Mouse (Mus musculus) G1E (cell line): ENCODE measurements around the gene Acap1. TPM values are rescaled to one million over a fixed set of nuclear protein-coding genes. Genes with fewer than 3 reads are reported as not detected.
"Not testable (repeated sequence)": the region's sequence is repeated elsewhere in the genome, so short reads cannot be mapped to it uniquely, and the experiment has no call there.

Experiments
- ATAC-seq: 2 replicates; pipeline ENCODE4 v1.8.0; 2016; ENCODE audit warnings: mild to moderate bottlenecking; ENCODE audit not compliant: insufficient number of reproducible peaks, poor library complexity, low FRiP score, severe bottlenecking; ENCODE audit errors: extremely low read depth
- DNase-seq: peaks from one replicate; pipeline ENCODE4 v3.0.0; 2012; ENCODE audit warnings: low spot score
- H3K27me3 ChIP-seq: 2 replicates; pipeline ENCODE4 v1.6.1; 2012; ENCODE audit warnings: mild to moderate bottlenecking, low read length, inconsistent platforms; ENCODE audit not compliant: insufficient read depth
- H3K36me3 ChIP-seq: replicated peaks from 2 replicates; pipeline ENCODE3; 2012; ENCODE audit warnings: mild to moderate bottlenecking, inconsistent platforms
- H3K4me1 ChIP-seq: 2 replicates; pipeline ENCODE4 v1.6.1; 2012; ENCODE audit warnings: low read depth, low read length, inconsistent platforms, mixed read lengths; ENCODE audit not compliant: insufficient read depth
- H3K4me3 ChIP-seq: 2 replicates; pipeline ENCODE4 v1.5.1; 2012; ENCODE audit warnings: low read depth, mild to moderate bottlenecking, inconsistent platforms, low read length, moderate library complexity, mixed read lengths
- H3K9me3 ChIP-seq: replicated peaks from 2 replicates; pipeline ENCODE4 v1.6.1; 2012; ENCODE audit warnings: inconsistent platforms
- CTCF ChIP-seq: IDR thresholded peaks from 2 replicates; pipeline ENCODE4 v1.5.1; 2012; ENCODE audit warnings: low read depth, low read length, inconsistent platforms, mixed read lengths
- GATA1 ChIP-seq: IDR thresholded peaks from 2 replicates; pipeline ENCODE4 v1.6.1; 2012; ENCODE audit warnings: borderline replicate concordance, low read length, inconsistent platforms, mixed read lengths
- GATA2 ChIP-seq: IDR thresholded peaks from 2 replicates; pipeline ENCODE4 v1.6.1; 2012; ENCODE audit warnings: low read depth, low read length, inconsistent platforms, borderline replicate concordance
- POLR2AphosphoS5 ChIP-seq: IDR thresholded peaks from 2 replicates; pipeline ENCODE4 v1.6.1; 2012; ENCODE audit warnings: low read depth, low read length, inconsistent platforms; ENCODE audit not compliant: insufficient replicate concordance
- TAL1 ChIP-seq: conservative IDR thresholded peaks from 2 replicates; pipeline ENCODE4 v1.6.1; 2012; ENCODE audit warnings: low read depth, low read length, inconsistent platforms, mixed read lengths
- polyA plus RNA-seq: library from polyadenylated mRNA; stranded (reverse); fragments of >175 nt; gene quantifications from 2 replicates; pipeline ENCODE4 v1.2.3, GENCODE M21; 2012
- total RNA-seq, 2 experiments: library from RNA; stranded (forward) in 1 of 2; stranded (reverse) in 1 of 2; fragments of 200-1000 nt in 1 of 2; fragments of >200 nt in 1 of 2; fragmentation: Nextera tagmentation in 1 of 2; gene quantifications; 2 replicates each; pipeline ENCODE4 v1.2.3; 2014 to 2017

The Acap1 gene
- total and polyA plus RNA-seq, 3 experiments: 98.7 to 216 (median 103) TPM

- Histone ChIP-seq H3K9me3 (no peaks in the 10 kb centered on the region), H3K4me1 (peaks cover 66% of the 10 kb centered on the region), H3K36me3 (peaks cover 71% of the 10 kb centered on the region), H3K27me3 (no peaks in the 10 kb centered on the region), H3K4me3 (peak overlapping the region; percentile 96; the same call in 1 of the 2 replicates)
- TF ChIP-seq GATA1 (no peak), GATA2 (no peak), CTCF (no peak), TAL1 (no peak), POLR2AphosphoS5 (peak; percentile 46; the same call in 1 of the 2 replicates)
- DNase-seq (no peak), ATAC-seq (no peak)
Measured at GRCm38 (mm10) chr11:69918118-69918517, 22.8 kb upstream of the Acap1 start.

- DNase-seq (no peak), ATAC-seq (no peak)
- no peaks in the 10 kb centered on the region for H3K9me3 ChIP-seq
- peak overlapping the region; percentile 55; the same call in 1 of the 2 replicates for H3K4me3 ChIP-seq
- H3K36me3 ChIP-seq: peaks cover 77% of the 10 kb centered on the region
- TF ChIP-seq POLR2AphosphoS5: no peak
- no peak for TF ChIP-seq TAL1
- TF ChIP-seq GATA1: no peak
- no peak for TF ChIP-seq GATA2
- no peak for TF ChIP-seq CTCF
- H3K27me3 ChIP-seq: no peaks in the 10 kb centered on the region
- H3K4me1 ChIP-seq: peaks cover 66% of the 10 kb centered on the region
Measured at GRCm38 (mm10) chr11:69917379-69917948, 22.1 kb upstream of the Acap1 start.

- H3K36me3 ChIP-seq: peaks cover 84% of the 10 kb centered on the region
- peak overlapping the region; percentile 91; the same call in 1 of the 2 replicates for H3K4me3 ChIP-seq
- not testable (repeated sequence) for H3K27me3 ChIP-seq, DNase-seq, ATAC-seq, H3K9me3 ChIP-seq
- H3K4me1 ChIP-seq: peaks cover 68% of the 10 kb centered on the region
Measured at GRCm38 (mm10) chr11:69916652-69917378, 21.5 kb upstream of the Acap1 start.

GRCm38 (mm10) chr11:69915667-69916627 is 20.6 kb upstream of the Acap1 start:
- DNase-seq (peak; percentile 64), ATAC-seq (peak; percentile 29; the same call in 1 of the 2 replicates)
- peaks cover 75% of the 10 kb centered on the region for H3K4me1 ChIP-seq

GRCm38 (mm10) chr11:69914917-69915430 is 19.6 kb upstream of the Acap1 start:
- peaks cover 96% of the 10 kb centered on the region for H3K36me3 ChIP-seq
- no peaks in the 10 kb centered on the region for H3K9me3 ChIP-seq
- H3K27me3 ChIP-seq: no peaks in the 10 kb centered on the region
- peaks cover 79% of the 10 kb centered on the region for H3K4me1 ChIP-seq
- DNase-seq (no peak), ATAC-seq (no peak)
- TF ChIP-seq POLR2AphosphoS5 (peak; percentile 90; the same call in 1 of the 2 replicates), GATA1 (no peak), TAL1 (no peak), GATA2 (no peak), CTCF (no peak)
- peak overlapping the region; percentile 91 for H3K4me3 ChIP-seq

More at GRCm38 (mm10) chr11:69915667-69916627, 20.6 kb upstream of the Acap1 start:
- peak overlapping the region; percentile 91 for H3K4me3 ChIP-seq
- no peaks in the 10 kb centered on the region for H3K9me3 ChIP-seq
- peak; percentile 87; the same call in 1 of the 2 replicates for TF ChIP-seq POLR2AphosphoS5
- TF ChIP-seq TAL1: peak; percentile 96
- 0 out of 2 replicates have a peak, but pooled peaks have one; percentile 19 for TF ChIP-seq CTCF
- TF ChIP-seq GATA1: no peak
- TF ChIP-seq GATA2: no peak
- no peaks in the 10 kb centered on the region for H3K27me3 ChIP-seq
- H3K36me3 ChIP-seq: peaks cover 92% of the 10 kb centered on the region

DNA sequence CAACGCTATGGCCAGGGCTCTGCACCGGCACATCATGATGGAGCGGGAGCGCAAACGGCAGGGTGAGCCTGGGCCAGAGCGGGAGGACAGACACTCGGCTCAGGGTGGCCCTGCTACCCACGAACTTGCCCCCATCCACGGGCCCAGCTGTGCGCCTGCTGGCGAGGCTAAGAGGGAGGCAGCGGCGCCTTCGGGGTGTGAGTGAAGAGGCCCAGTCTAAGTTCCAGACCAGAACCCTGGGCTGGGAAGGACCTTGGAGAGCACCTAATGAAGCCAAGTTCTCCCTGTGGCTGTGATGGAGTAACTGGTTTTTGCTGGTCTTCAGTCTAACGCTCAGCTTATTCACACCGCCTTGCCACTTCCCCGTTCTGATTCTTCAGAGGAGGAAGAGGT is 19.0 kb upstream of the Acap1 start:
- Histone ChIP-seq H3K9me3 (no peaks in the 10 kb centered on the region), H3K27me3 (no peaks in the 10 kb centered on the region), H3K36me3 (peaks cover 96% of the 10 kb centered on the region), H3K4me1 (peaks cover 79% of the 10 kb centered on the region), H3K4me3 (peak overlapping the region; percentile 91)
- TF ChIP-seq POLR2AphosphoS5 (no peak; the same call in 1 of the 2 replicates), GATA1 (no peak), GATA2 (no peak), TAL1 (no peak), CTCF (no peak)
- ATAC-seq (no peak), DNase-seq (no peak)
